Mouse (Mus musculus) lung, embryonic 14.5 days (tissue): ENCODE data around the gene Mapkapk2. TPM values are rescaled to one million over a fixed set of nuclear protein-coding genes. Genes with fewer than 3 reads are reported as not detected.

ENCODE experiments used
- ATAC-seq: fragments of 200-750 bp; cut with Nextera tagmentation; 2 replicates; pipeline ENCODE4 v1.8.0; 2017; ENCODE audit warnings: mild to moderate bottlenecking, moderate TSS enrichment, moderate library complexity; ENCODE audit not compliant: insufficient read depth
- DNase-seq: peaks from one replicate; pipeline ENCODE4 v3.0.0-alpha.2; 2015
- H3K27ac ChIP-seq: fragments of 300-500 bp; sonication (generic); 2 replicates; pipeline ENCODE4 v1.5.1; 2014; ENCODE audit warnings: low read depth, mild to moderate bottlenecking, moderate library complexity
- H3K27me3 ChIP-seq: fragments of 300-500 bp; sonication (generic); 2 replicates; pipeline ENCODE4 v1.6.1; 2014; ENCODE audit warnings: low read length, control low read depth; ENCODE audit not compliant: insufficient read depth
- H3K36me3 ChIP-seq: fragments of 300-500 bp; sonication (generic); 2 replicates; pipeline ENCODE4 v1.6.1; 2014; ENCODE audit warnings: control low read depth; ENCODE audit not compliant: insufficient read depth
- H3K4me1 ChIP-seq: fragments of 300-500 bp; sonication (generic); 2 replicates; pipeline ENCODE4 v1.6.1; 2014; ENCODE audit warnings: antibody characterized with exemption, control low read depth; ENCODE audit not compliant: insufficient read depth
- H3K4me2 ChIP-seq: fragments of 300-500 bp; sonication (generic); 2 replicates; pipeline ENCODE4 v1.6.1; 2014; ENCODE audit warnings: mild to moderate bottlenecking
- H3K4me3 ChIP-seq: fragments of 300-500 bp; sonication (generic); 2 replicates; pipeline ENCODE4 v1.5.1; 2014; ENCODE audit warnings: low read depth, low read length
- H3K9ac ChIP-seq: fragments of 300-500 bp; sonication (generic); 2 replicates; pipeline ENCODE4 v1.6.1; 2014
- H3K9me3 ChIP-seq: fragments of 300-500 bp; sonication (generic); 2 replicates; pipeline ENCODE4 v1.6.1; 2016; ENCODE audit warnings: low read depth, low read length, control low read depth
- CTCF ChIP-seq: IDR thresholded peaks from 2 replicates; pipeline ENCODE4 v1.5.1; 2016; ENCODE audit warnings: antibody characterized with exemption, low read depth
- WGBS: fragments of 180-500 bp; shearing (Covaris S2); extraction: QIAGEN DNeasy Blood & Tissue Kit; methylation state at CpG from one replicate; pipeline ENCODE4 v1.1.7; 2014; 5-methylcytosine and 5-hydroxymethylcytosine counted together
- polyA plus RNA-seq: library from polyadenylated mRNA; unstranded; fragments of >200 nt; fragmentation: Nextera tagmentation; extraction: Ambion mirVana; gene quantifications from 2 replicates; pipeline ENCODE4 v1.2.1, GENCODE M21; 2014

The Mapkapk2 gene
- polyA plus RNA-seq, 1 experiment from 2014 or later = 72.3 TPM

DNA sequence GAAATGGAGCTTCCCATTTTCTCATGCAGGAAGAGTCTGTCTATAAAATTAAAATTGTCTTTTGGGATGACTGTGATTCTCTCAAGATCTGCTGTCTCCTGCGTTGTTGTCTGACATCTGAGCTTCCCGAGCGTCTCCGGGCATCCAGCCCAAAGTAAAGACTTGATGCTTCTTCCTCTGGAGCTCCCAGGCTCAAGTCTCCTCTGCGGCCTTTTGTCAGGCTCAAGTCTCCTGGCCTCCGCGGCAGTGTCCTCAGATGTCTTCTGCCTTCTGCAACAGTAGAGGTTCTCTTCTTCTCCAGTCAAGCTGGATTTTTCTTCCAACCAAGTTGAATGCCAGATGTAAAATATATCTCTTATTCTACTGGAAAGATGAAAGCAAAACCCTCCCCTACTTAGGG, 28.6 kb downstream of the Mapkapk2 start:
- Histone ChIP-seq H3K4me2 (no peak overlapping the region), H3K4me1 (peaks cover 3% of the 10 kb centered on the region; the same call in 1 of the 2 replicates), H3K4me3 (no peak overlapping the region), H3K36me3 (0 out of 2 replicates have a peak, but pooled peaks cover 3% of the 10 kb centered on the region), H3K27me3 (no peaks in the 10 kb centered on the region), H3K9me3 (no peaks in the 10 kb centered on the region), H3K9ac (no peak overlapping the region), H3K27ac (peak overlapping the region; percentile 36; the same call in 1 of the 2 replicates)
- ATAC-seq (no peak), DNase-seq (no peak)
- 80% methylated on average over 7 of the region's 7 CpGs for WGBS
- TF ChIP-seq CTCF = no peak

DNA sequence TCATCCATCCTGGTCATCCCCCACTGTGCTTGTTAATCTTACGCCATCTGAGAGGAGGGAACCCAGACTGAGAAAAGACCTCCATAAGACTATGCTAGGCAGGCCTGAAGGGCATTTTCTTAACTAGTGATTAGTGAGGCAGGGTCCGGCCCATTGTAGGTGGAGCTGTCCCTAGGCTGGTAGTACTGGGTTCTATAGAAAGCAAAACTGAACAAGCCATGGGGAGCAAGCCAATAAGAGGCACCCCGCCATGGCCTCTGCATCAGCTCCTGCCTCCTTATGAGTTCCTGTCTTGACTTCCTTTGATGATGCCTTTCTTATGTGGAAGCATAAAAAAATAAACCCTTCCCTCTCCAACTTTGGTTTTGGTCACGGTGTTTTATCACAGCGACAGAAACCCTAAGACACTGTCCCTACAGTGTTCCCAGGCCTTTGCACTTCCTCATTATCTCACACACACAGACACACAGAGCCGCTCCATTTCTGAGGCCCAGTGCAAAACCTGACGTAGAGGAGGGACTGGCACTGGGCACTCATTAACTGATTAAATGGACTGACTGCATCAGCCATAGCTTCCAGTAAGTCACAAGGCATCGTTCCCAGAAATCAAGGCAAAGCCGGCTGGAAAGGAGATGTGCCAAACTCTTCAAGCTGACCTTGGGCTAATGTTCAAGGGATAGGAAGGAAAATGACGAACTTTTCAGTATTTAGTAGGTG, 29.5 kb downstream of the Mapkapk2 start:
- no peak for TF ChIP-seq CTCF
- DNase-seq = no peak
- H3K4me3 ChIP-seq = no peak overlapping the region
- no peak overlapping the region for H3K27ac ChIP-seq
- WGBS = 86% methylated on average over 10 of the region's 10 CpGs
- H3K27me3 ChIP-seq = no peaks in the 10 kb centered on the region
- H3K9me3 ChIP-seq = no peaks in the 10 kb centered on the region
- H3K36me3 ChIP-seq = 0 out of 2 replicates have a peak, but pooled peaks cover 3% of the 10 kb centered on the region
- ATAC-seq = no peak
- no peak overlapping the region for H3K9ac ChIP-seq
- no peaks in the 10 kb centered on the region for H3K4me1 ChIP-seq
- H3K4me2 ChIP-seq = no peak overlapping the region

DNA sequence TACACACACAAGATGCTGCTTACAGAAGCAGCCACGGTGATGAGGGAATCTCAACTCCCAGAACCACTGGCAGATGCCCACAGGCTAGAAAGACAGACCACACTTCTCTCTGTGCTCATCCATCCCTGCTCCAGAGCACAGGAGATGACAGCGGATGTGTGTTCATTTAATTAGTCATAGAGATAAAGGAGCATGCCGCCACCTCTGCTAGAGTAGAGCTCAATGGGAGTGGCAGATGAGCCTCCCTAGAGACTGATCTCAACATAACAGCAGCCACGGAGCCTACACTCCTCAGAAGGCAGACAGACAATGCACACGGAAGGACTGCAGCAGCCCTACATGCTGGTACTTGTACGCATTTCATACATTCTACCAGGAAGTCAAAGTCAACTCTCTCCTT, 33.4 kb downstream of the Mapkapk2 start:
- H3K9me3 ChIP-seq = no peaks in the 10 kb centered on the region

DNA sequence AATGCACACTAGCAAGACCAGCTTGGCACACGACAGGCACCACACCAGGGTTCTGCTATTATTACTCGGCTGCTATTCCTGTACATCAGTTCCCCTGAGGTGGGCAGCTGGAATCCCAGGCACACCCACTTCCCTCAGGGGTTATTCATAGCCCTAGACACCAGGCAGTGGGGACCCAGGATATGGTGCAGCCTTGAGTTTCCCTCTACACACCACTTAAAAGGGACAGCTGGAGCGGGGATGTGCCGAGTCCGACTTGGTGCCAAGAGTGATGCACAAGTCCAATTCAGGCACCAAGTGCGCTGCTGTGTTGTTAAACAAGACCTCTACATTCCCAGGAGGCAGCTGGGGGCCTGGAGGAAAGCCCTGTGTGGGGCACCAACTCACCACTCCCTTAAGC, 34.8 kb downstream of the Mapkapk2 start:
- Histone ChIP-seq H3K27me3 (no peaks in the 10 kb centered on the region), H3K4me3 (no peak overlapping the region), H3K9ac (no peak overlapping the region), H3K4me1 (peaks cover 18% of the 10 kb centered on the region), H3K36me3 (peaks cover 5% of the 10 kb centered on the region), H3K9me3 (no peaks in the 10 kb centered on the region), H3K4me2 (no peak overlapping the region), H3K27ac (no peak overlapping the region)
- no peak for TF ChIP-seq CTCF
- ATAC-seq = no peak
- 61% methylated on average over 6 of the region's 6 CpGs for WGBS
- DNase-seq = no peak

More for the DNA sequence above, 33.4 kb downstream of the Mapkapk2 start:
- no peak for DNase-seq
- H3K4me2 ChIP-seq = no peak overlapping the region
- no peak overlapping the region for H3K4me3 ChIP-seq
- WGBS = 52% methylated on average over 6 of the region's 6 CpGs
- no peak overlapping the region for H3K27ac ChIP-seq
- H3K9ac ChIP-seq = no peak overlapping the region
- ATAC-seq = no peak
- TF ChIP-seq CTCF = no peak
- H3K4me1 ChIP-seq = peaks cover 11% of the 10 kb centered on the region
- H3K36me3 ChIP-seq = 0 out of 2 replicates have a peak, but pooled peaks cover 3% of the 10 kb centered on the region
- no peaks in the 10 kb centered on the region for H3K27me3 ChIP-seq

DNA sequence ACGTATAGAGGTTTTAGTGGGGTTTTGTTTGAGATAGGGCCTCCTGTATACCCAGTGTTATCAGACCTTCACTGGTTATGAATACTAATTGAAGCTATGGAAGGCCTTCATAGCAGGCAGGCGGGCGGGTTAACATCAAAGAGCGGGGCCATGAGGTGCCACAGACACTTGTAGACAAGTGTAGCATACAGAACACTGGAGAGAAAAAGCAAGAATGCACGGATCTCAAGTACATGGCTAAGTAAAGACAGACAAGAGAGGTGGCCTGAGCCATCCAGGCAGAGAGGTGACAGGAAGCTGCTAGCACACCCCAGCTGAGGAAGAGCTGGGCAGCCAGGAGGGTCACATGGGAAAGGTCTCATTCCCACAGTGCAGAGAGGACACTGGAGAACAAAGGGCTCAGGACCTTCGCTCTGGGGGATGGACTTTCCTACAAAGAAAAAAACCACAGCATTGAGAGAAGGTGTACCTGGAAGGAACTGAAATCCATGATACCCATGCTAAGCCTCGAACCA, 35.8 kb downstream of the Mapkapk2 start:
- H3K4me3 ChIP-seq = no peak overlapping the region
- no peak overlapping the region for H3K4me2 ChIP-seq
- H3K4me1 ChIP-seq = peaks cover 18% of the 10 kb centered on the region
- WGBS = 41% methylated on average over 7 of the region's 7 CpGs
- no peak for ATAC-seq
- no peak for DNase-seq
- peaks cover 16% of the 10 kb centered on the region for H3K36me3 ChIP-seq
- H3K27me3 ChIP-seq = no peaks in the 10 kb centered on the region
- H3K9ac ChIP-seq = no peak overlapping the region; the same call in 1 of the 2 replicates
- H3K9me3 ChIP-seq = no peaks in the 10 kb centered on the region
- no peak for TF ChIP-seq CTCF
- H3K27ac ChIP-seq = no peak overlapping the region

DNA sequence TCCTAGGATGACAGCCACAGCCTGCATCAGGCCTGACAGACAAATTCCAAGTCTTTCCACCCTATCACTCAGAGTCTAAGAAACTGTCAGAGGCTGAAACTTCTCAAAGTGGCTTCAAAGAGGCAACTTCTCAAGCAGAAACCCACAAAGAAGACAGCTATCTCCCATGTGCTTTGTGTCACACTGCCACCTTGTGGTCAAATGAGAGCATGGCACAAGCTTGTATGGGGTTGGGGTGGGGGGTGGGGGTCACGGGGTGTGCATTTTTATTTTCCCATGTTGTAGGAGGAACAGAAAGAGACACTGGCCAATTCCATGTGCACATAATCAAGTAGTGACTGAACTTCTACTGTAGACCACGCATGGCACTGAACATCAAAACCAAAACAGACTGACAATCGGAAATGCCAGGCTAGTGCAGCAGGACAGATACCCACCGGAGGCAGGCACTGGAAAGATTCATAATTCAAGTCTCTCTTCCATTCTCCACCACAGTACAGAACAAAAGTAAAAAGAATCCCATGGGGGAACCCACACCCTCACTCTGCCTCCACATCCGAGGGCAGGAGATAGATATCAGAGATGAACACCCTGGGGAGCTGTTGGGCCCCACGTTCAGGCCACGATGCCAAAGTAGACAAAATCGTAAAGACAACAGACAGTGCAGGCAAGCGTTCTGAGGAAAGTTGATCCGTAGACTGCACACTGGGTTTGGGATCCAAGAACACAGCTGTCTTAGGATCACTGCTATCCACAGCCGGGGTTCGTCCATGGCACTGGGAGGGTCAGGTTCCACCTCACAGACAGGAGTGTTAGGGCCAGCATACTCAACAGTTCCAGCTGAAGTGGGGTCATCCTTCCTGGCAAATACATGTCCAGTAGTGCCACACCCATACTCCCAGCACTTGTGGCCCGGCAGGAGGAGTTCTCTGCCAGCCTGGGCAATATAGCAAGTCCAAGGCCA, 37.1 kb downstream of the Mapkapk2 start:
- WGBS = 51% methylated on average over 13 of the region's 13 CpGs
- no peak overlapping the region for H3K27ac ChIP-seq
- H3K4me3 ChIP-seq = no peak overlapping the region
- peak; percentile 79 for DNase-seq
- H3K9me3 ChIP-seq = no peaks in the 10 kb centered on the region
- TF ChIP-seq CTCF = peak; percentile 83
- peak; percentile 15; the same call in 1 of the 2 replicates for ATAC-seq
- no peaks in the 10 kb centered on the region for H3K27me3 ChIP-seq
- peaks cover 25% of the 10 kb centered on the region for H3K36me3 ChIP-seq
- peaks cover 18% of the 10 kb centered on the region for H3K4me1 ChIP-seq
- 0 out of 2 replicates have a peak overlapping the region, but pooled peaks have one; percentile 5 for H3K9ac ChIP-seq
- no peak overlapping the region for H3K4me2 ChIP-seq

DNA sequence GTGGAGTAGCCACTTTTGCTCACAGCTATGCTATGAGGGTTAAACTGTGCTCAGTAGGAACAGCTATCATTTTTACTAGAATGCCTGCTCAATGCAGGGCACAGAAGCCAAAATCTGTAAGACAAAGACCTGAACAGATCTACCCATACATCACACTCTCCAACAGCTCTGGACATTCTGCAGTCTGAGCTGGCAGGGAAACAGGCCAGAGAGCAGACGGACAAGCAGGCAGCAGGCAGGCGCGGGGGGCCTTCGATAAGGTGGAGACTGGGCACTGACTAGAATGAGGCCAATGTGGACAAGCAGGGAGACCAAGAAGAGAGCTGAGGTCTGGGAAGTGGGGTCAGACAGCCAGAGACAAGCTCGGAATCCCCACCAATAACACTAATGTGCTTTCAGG, 37.8 kb downstream of the Mapkapk2 start:
- H3K9me3 ChIP-seq = no peaks in the 10 kb centered on the region
- no peak for TF ChIP-seq CTCF
- H3K4me3 ChIP-seq = no peak overlapping the region
- H3K36me3 ChIP-seq = peaks cover 33% of the 10 kb centered on the region
- no peaks in the 10 kb centered on the region for H3K27me3 ChIP-seq
- H3K4me2 ChIP-seq = no peak overlapping the region
- 0 out of 2 replicates have a peak overlapping the region, but pooled peaks have one; percentile 5 for H3K9ac ChIP-seq
- 71% methylated on average over 5 of the region's 5 CpGs for WGBS
- DNase-seq = no peak
- H3K27ac ChIP-seq = no peak overlapping the region
- H3K4me1 ChIP-seq = peaks cover 18% of the 10 kb centered on the region
- no peak for ATAC-seq
